Mouse (Mus musculus) megakaryocyte, embryonic 14.5 days (primary cell): Measurements from ENCODE around the gene Gna15. TPM values are rescaled to one million over a fixed set of nuclear protein-coding genes. Genes with fewer than 3 reads are reported as not detected.

Experiments used
- H3K27me3 ChIP-seq: replicated peaks from 2 replicates; pipeline ENCODE3; 2012; ENCODE audit warnings: inconsistent platforms
- H3K36me3 ChIP-seq: replicated peaks from 2 replicates; pipeline ENCODE3; 2012; ENCODE audit warnings: low read length, inconsistent platforms, mixed read lengths
- H3K4me1 ChIP-seq: 2 replicates; pipeline ENCODE4 v1.6.1; 2012; ENCODE audit warnings: inconsistent platforms
- H3K4me3 ChIP-seq: replicated peaks from 2 replicates; pipeline ENCODE3; 2012; ENCODE audit warnings: moderate library complexity, mild to moderate bottlenecking, inconsistent platforms
- H3K9me3 ChIP-seq: 2 replicates; pipeline ENCODE4 v1.6.1; 2012; ENCODE audit warnings: inconsistent platforms
- FLI1 ChIP-seq: IDR thresholded peaks from 2 replicates; pipeline ENCODE4 v1.6.1; 2012; ENCODE audit warnings: low read length, inconsistent platforms, mixed read lengths
- GATA1 ChIP-seq: IDR thresholded peaks from 3 replicates; pipeline ENCODE4 v1.6.1; 2012; ENCODE audit warnings: mixed read lengths, low read length, inconsistent platforms, borderline replicate concordance
- polyA plus RNA-seq: library from polyadenylated mRNA; stranded (reverse); fragments of >175 nt; gene quantifications from 2 replicates; pipeline ENCODE4 v1.2.3, GENCODE M21; 2012; ENCODE audit warnings: low replicate concordance; ENCODE audit not compliant: insufficient read depth

Gene Gna15
- polyA plus RNA-seq, 1 experiment = 31.7 TPM

DNA sequence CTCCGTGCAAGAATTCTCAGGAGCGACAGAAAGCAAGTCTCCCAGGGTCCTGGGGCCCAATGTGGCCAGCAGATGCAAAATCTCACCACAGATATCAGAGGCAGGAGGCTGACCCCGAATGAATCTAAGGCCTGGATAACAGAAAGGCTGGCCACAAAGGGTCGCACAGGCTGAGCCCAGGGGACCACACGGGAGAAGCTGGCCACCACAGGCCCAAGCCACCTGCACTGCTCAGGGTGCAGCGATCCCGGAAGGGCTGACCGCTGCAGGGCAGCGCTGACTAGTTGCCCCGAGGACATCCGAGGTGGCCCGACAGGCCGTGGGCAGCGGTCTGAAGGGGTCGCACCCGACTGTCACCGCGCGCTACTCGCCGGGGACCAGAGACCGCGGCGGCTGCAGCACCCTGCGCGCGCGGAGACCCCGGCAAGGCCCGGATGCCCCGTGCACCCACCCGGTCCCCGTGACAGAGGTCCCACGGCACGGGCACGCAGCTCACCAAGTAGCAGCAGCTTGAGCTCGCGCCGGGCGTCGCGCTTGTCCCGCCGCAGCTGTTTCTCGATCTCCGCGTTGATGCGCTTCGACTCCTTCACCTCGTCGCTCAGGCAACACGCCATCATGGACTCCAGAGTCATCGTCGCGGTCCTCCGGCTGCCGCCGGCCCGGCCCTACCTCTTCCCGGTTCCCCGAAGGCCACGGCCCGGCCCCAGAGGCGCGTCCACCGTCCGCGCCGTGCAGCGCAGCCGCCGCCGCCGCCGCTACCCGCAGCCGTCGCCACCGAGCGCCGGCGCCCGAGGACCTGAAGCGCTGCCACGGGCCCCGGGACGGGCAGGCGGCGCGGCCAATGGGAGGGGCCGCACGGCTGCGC lies 20.5 kb upstream of the Gna15 start:
- no peaks in the 10 kb centered on the region for H3K27me3 ChIP-seq
- peaks cover 77% of the 10 kb centered on the region for H3K4me1 ChIP-seq
- TF ChIP-seq GATA1 = no peak
- H3K9me3 ChIP-seq = no peaks in the 10 kb centered on the region
- peaks cover 36% of the 10 kb centered on the region for H3K36me3 ChIP-seq
- peak overlapping the region; percentile 98 for H3K4me3 ChIP-seq

DNA sequence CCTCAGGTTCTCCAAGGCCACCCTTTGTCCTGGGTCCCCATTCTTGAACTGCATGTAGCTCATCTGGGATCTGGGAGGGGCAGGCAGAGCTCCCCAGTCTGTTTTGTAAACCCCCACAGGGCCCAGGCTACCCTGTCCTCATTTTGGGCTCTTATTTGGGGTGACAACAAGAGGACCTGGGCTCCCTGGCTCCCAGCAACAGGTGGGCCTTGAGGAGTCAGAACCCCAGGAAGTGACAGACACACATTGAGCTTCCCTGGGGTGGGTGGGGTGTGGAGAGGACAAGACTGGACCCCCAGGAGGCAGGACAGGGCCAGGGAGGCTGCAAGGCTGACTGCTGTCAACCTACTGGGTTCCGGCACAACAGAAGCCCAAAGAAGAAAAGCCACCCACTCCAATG lies 19.6 kb upstream of the Gna15 start:
- Histone ChIP-seq H3K9me3 (no peaks in the 10 kb centered on the region), H3K27me3 (no peaks in the 10 kb centered on the region), H3K36me3 (peaks cover 45% of the 10 kb centered on the region), H3K4me3 (peak overlapping the region; percentile 98), H3K4me1 (peaks cover 79% of the 10 kb centered on the region)
- TF ChIP-seq FLI1 (no peak), GATA1 (no peak)

GRCm38 (mm10) chr10:81542727-81543460 lies 18.9 kb upstream of the Gna15 start:
- Histone ChIP-seq H3K4me3 (peak overlapping the region; percentile 98), H3K4me1 (peaks cover 87% of the 10 kb centered on the region), H3K9me3 (no peaks in the 10 kb centered on the region), H3K36me3 (peaks cover 50% of the 10 kb centered on the region), H3K27me3 (no peaks in the 10 kb centered on the region)
- TF ChIP-seq GATA1 = no peak
- TF ChIP-seq FLI1 = no peak

DNA sequence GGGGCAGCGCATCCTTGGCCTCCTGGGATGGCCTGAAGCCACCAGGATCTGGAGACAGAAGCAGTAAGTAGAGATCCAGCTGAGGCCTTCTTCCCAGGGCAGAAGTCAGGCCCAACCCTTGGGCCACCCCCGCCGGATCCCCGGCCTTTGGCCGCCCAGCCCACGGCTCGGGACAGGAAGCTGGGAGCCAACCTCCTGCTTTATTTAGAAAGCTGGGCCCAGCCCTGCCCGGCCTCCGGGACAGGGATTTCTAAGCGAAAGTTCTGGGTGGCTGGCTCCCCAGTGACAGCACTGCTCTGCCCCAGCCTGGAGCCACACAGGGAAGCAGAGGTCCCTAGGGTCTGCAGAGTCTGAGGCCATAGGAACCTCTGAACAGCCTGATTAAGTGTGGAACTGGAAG lies 17.8 kb upstream of the Gna15 start:
- no peak for TF ChIP-seq GATA1
- no peak for TF ChIP-seq FLI1
- Histone ChIP-seq H3K36me3 (peaks cover 60% of the 10 kb centered on the region), H3K4me3 (peak overlapping the region; percentile 48), H3K9me3 (no peaks in the 10 kb centered on the region), H3K27me3 (no peaks in the 10 kb centered on the region), H3K4me1 (peaks cover 91% of the 10 kb centered on the region)

DNA sequence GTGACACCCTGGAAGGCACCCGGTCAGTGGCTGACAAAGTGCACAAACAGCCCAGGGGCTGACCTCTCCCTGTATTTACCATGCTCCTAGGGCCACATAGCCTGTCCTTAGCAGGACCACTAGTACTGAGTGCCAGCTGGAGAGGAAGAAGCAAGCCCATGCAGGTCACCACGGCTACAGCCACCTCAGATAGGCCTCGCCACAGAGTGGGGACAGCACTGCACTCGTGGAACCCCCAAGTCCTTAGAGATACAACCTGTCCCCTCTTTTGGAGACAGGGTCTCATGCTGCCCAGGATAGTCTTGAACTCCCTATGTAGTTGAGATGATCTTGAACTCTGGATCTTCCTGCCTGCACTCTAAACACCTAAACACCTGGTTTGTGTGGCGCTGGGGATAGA lies 17.3 kb upstream of the Gna15 start:
- no peak overlapping the region for H3K4me3 ChIP-seq
- no peak for TF ChIP-seq FLI1
- TF ChIP-seq GATA1 = no peak
- H3K9me3 ChIP-seq = no peaks in the 10 kb centered on the region
- no peaks in the 10 kb centered on the region for H3K27me3 ChIP-seq
- H3K4me1 ChIP-seq = peaks cover 87% of the 10 kb centered on the region
- peaks cover 62% of the 10 kb centered on the region for H3K36me3 ChIP-seq

DNA sequence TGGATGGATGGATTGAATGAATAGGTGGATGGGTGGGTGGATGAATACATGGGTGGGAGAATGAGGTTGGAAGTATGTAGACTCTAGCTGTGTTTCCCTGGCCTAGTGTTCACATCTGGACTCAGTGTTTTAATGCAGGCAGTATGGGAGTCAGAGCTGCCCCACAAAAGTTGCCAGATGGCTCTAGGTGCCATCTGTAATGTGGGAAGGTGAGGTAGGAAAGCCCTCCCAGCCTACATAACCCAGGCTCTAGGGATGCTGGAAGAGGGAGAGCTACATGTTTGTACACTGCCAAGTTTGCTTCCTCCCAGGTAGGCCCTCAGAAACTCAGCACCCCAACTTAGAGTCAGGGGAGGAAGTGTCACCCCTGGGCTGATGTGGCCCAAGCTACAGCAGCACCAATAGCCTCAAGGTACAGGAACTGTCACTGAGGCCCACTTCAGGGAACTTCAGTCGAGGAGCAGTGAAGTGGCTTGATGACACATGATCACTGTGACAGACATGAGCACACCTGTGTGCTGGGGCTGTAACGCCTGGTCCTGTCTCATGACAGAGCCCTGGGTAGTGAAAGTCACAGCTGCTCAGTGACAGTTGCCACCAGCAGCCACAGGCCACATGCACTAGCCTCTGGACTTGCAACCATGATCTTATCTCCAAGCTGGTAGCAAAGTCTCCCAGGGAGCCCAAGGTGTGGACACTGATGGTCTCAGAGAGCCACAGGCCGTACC lies 14.5 kb upstream of the Gna15 start:
- no peak for TF ChIP-seq GATA1
- no peak for TF ChIP-seq FLI1
- H3K4me1 ChIP-seq = peaks cover 87% of the 10 kb centered on the region
- H3K36me3 ChIP-seq = peaks cover 88% of the 10 kb centered on the region
- peak overlapping the region; percentile 16 for H3K4me3 ChIP-seq
- no peaks in the 10 kb centered on the region for H3K9me3 ChIP-seq
- H3K27me3 ChIP-seq = no peaks in the 10 kb centered on the region

GRCm38 (mm10) chr10:81537429-81537828 lies 13.4 kb upstream of the Gna15 start:
- peaks cover 88% of the 10 kb centered on the region for H3K36me3 ChIP-seq
- no peaks in the 10 kb centered on the region for H3K27me3 ChIP-seq
- no peak for TF ChIP-seq GATA1
- no peak for TF ChIP-seq FLI1
- no peak overlapping the region for H3K4me3 ChIP-seq
- no peaks in the 10 kb centered on the region for H3K9me3 ChIP-seq
- H3K4me1 ChIP-seq = peaks cover 87% of the 10 kb centered on the region

DNA sequence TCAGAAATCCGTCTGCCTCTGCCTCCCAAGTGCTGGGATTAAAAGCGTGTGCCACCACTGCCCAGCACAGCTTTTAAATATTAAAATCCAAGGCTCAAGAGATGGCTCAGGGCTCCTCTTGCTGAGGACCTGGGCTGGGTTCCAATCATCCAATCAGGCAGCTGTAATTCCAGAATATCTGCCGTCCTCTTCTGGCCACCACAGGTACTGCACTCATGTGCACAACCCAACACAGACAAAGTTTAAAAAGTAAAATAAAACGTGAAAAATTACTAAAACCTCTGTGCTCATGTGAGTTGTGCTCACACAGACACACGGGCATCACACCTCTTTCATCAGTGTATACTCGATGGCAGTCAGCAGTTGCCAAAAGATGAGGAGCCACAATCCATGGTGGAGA lies 12.7 kb upstream of the Gna15 start:
- Histone ChIP-seq H3K4me3 (no peak overlapping the region), H3K27me3 (no peaks in the 10 kb centered on the region), H3K4me1 (peaks cover 84% of the 10 kb centered on the region), H3K9me3 (no peaks in the 10 kb centered on the region), H3K36me3 (peaks cover 89% of the 10 kb centered on the region)
- TF ChIP-seq FLI1 (no peak), GATA1 (no peak)

DNA sequence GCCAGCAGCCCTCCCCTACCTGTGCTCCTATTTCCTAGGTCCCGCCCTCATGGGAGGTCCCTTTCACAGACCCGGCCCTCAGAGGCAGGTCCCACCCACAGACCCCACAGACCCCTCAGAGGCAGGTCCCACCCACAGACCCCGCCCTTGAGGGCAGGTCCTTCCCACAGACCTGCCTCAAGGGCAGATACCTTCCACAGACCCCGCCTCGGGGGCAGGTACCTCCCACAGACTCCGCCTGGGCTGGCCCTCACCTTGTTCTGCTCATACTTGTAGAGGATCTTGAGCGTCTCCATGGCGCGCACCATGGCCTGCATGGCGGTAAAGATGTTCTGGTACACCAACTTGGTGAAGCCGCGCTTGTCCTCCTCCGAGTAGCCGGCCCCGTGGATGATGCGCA lies 10.8 kb upstream of the Gna15 start:
- H3K27me3 ChIP-seq = no peaks in the 10 kb centered on the region
- H3K4me3 ChIP-seq = peak overlapping the region; percentile 14
- H3K4me1 ChIP-seq = peaks cover 86% of the 10 kb centered on the region
- no peak for TF ChIP-seq GATA1
- TF ChIP-seq FLI1 = no peak
- H3K9me3 ChIP-seq = no peaks in the 10 kb centered on the region
- H3K36me3 ChIP-seq = peaks cover 91% of the 10 kb centered on the region

DNA sequence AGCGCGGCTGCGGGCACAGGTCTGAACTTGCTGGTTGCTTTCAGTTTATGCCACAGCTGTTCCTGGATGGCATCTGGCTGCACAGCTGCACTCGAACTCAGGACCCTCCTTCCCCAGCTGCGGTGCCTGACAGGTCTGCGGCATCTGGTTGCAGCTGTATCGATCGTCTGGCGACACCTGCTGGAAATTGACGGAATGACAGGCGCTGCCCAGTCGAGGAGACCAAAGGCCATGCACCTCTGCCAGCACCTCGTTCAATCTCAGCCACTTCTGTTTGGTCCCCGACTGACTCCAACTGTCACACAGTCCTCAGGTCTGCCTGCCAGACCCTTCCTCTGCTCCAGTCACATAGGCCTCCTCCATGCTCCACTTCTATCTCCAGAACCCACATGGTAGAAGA lies 2.8 kb upstream of the Gna15 start:
- Histone ChIP-seq H3K27me3 (no peaks in the 10 kb centered on the region), H3K9me3 (0 out of 2 replicates have a peak, but pooled peaks cover 2% of the 10 kb centered on the region), H3K36me3 (peaks cover 44% of the 10 kb centered on the region), H3K4me3 (peak overlapping the region; percentile 69), H3K4me1 (peaks cover 81% of the 10 kb centered on the region)
- TF ChIP-seq GATA1 (no peak), FLI1 (no peak)
